Mouse (Mus musculus) hindbrain, embryonic 10.5 days (tissue): ENCODE measurements at regions not wholly inside any gene's neighbourhood (a gene's known extent, or its start where the extent isn't known, plus 50 kb on each side); places are given as distances from the start of the nearest gene placed in this dataset.

Source experiments
- DNase-seq: peaks from one replicate; pipeline ENCODE4 v3.0.0-alpha.2; 2017; ENCODE audit warnings: low spot score
- H3K27ac ChIP-seq: fragments of 300-500 bp; sonication (generic); 2 replicates; pipeline ENCODE4 v1.5.1; 2016; ENCODE audit warnings: mild to moderate bottlenecking, moderate library complexity
- H3K27me3 ChIP-seq: fragments of 300-500 bp; sonication (generic); 2 replicates; pipeline ENCODE4 v1.6.1; 2016; ENCODE audit warnings: mild to moderate bottlenecking; ENCODE audit not compliant: poor library complexity, insufficient read depth, severe bottlenecking
- H3K36me3 ChIP-seq: fragments of 300-500 bp; sonication (generic); 2 replicates; pipeline ENCODE4 v1.6.1; 2016; ENCODE audit warnings: mild to moderate bottlenecking, moderate library complexity
- H3K4me1 ChIP-seq: fragments of 300-500 bp; sonication (generic); replicated peaks from 2 replicates; pipeline ENCODE4 v1.6.1; 2016; ENCODE audit warnings: mild to moderate bottlenecking
- H3K4me3 ChIP-seq: fragments of 300-500 bp; sonication (generic); 2 replicates; pipeline ENCODE4 v1.5.1; 2016; ENCODE audit warnings: mild to moderate bottlenecking, moderate library complexity
- H3K9me3 ChIP-seq: fragments of 300-500 bp; sonication (generic); 2 replicates; pipeline ENCODE4 v1.6.1; 2016; ENCODE audit warnings: mild to moderate bottlenecking, moderate library complexity
- WGBS: fragments of 180-500 bp; shearing (Covaris S2); methylation state at CpG from one replicate; pipeline ENCODE4 v1.1.7; 2016; 5-methylcytosine and 5-hydroxymethylcytosine counted together

DNA sequence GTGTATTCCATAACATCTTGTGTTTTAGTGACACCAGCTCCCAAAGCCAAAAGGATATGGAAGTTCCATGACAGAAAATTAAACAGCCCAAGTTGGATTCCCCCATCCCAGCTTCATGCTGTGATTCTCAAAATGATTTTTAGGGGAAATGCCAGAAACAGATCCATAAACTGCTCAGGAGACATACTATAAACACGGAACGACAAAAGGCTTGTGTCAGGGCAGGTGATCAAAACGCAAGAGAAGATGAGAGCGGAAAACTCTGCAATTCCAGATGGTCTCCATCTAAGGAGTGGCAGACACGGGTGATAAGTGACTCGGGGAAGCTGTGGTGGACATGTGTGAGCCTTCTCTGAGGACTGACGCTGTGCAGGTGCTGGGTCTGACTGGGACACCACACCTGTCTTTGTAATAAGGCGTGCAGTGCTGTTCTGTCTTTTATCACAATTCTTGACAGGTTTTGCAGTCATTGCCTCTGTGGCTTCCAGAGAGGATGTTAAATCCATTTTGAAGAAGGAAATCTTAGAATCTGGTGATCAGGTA, 56.4 kb upstream of the Lyplal1 start:
- no peaks in the 10 kb centered on the region for H3K27me3 ChIP-seq
- WGBS, result 91% methylated on average over 8 of the region's 8 CpGs
- 0 out of 2 replicates have a peak, but pooled peaks cover 2% of the 10 kb centered on the region for H3K9me3 ChIP-seq
- no peak for DNase-seq
- H3K27ac ChIP-seq, result no peak overlapping the region
- H3K4me1 ChIP-seq, result no peaks in the 10 kb centered on the region
- H3K36me3 ChIP-seq, result no peaks in the 10 kb centered on the region
- no peak overlapping the region for H3K4me3 ChIP-seq

DNA sequence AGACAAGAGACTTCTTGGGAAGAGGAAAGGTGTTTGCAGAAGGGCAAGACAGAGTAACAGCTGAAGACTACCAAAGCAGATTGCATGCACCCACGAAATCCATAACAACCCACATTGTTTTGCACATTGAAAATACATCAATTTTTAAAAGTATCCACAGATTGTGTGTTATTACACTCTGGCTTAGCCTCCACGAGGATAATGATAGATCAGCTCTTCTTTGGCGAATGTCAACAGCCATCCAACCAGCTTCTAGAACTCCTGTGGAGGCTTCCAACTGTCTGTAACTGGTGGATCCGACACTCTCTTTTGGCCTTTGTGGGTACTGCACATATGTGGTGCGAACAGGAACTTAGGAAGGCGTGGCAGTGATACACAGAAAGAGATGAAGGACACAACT, 54.6 kb upstream of the Lyplal1 start:
- no peak for DNase-seq
- WGBS, result 89% methylated on average over 6 of the region's 6 CpGs

More for the DNA sequence above, 54.6 kb upstream of the Lyplal1 start:
- Histone ChIP-seq H3K27ac (no peak overlapping the region), H3K36me3 (no peaks in the 10 kb centered on the region), H3K27me3 (no peaks in the 10 kb centered on the region), H3K4me1 (no peaks in the 10 kb centered on the region), H3K9me3 (0 out of 2 replicates have a peak, but pooled peaks cover 2% of the 10 kb centered on the region), H3K4me3 (no peak overlapping the region)
